Mouse (Mus musculus) olfactory bulb, adult 2 months (tissue): ENCODE results near the gene Clmp.
"Not testable (repeated sequence)": the region's sequence is repeated elsewhere in the genome, so short reads cannot be mapped to it uniquely, and the experiment has no call there.

Source experiments
- CTCF ChIP-seq: fragments of 200-500 bp; IDR thresholded peaks from 2 replicates; pipeline ENCODE4 v1.5.1; 2012; ENCODE audit warnings: low read depth, mild to moderate bottlenecking, low read length, moderate library complexity; ENCODE audit not compliant: insufficient read depth
- POLR2A ChIP-seq: fragments of 200-500 bp; IDR thresholded peaks from 2 replicates; pipeline ENCODE4 v1.6.1; 2012; ENCODE audit warnings: mild to moderate bottlenecking, low read depth, low read length, moderate library complexity; ENCODE audit not compliant: insufficient read depth

- not testable (repeated sequence) for TF ChIP-seq CTCF, POLR2A
Measured at GRCm38 (mm10) chr9:40804576-40804975, 118.8 kb downstream of the Clmp start.
